Mouse (Mus musculus) spleen, adult 2 months (tissue): ENCODE results near the gene S1pr4. TPM values are rescaled to one million over a fixed set of nuclear protein-coding genes. Genes with fewer than 3 reads are reported as not detected.

Source experiments
- DNase-seq, 2 experiments: peaks; one replicate each; pipeline versions ENCODE4 v3.0.0 to v3.0.0-alpha.2; 2012 to 2021; ENCODE audit warnings: low spot score in 2 of 2, low read depth in 1 of 2
- H3K27ac ChIP-seq: fragments of 200-500 bp; 2 replicates; pipeline ENCODE4 v1.5.1; 2012; ENCODE audit warnings: low read length, inconsistent platforms; ENCODE audit not compliant: insufficient read depth
- H3K27me3 ChIP-seq: fragments of 200-500 bp; 2 replicates; pipeline ENCODE4 v1.6.1; 2012; ENCODE audit warnings: mild to moderate bottlenecking, moderate library complexity, low read length, inconsistent platforms; ENCODE audit not compliant: control insufficient read depth, insufficient read depth
- H3K36me3 ChIP-seq: fragments of 200-500 bp; 2 replicates; pipeline ENCODE4 v1.6.1; 2012; ENCODE audit warnings: mild to moderate bottlenecking, low read length, inconsistent platforms; ENCODE audit not compliant: control insufficient read depth, insufficient read depth
- H3K4me1 ChIP-seq: fragments of 200-500 bp; 2 replicates; pipeline ENCODE4 v1.6.1; 2011; ENCODE audit warnings: inconsistent platforms; ENCODE audit not compliant: control insufficient read depth, insufficient read depth, insufficient read length
- H3K4me3 ChIP-seq: fragments of 200-500 bp; 2 replicates; pipeline ENCODE4 v1.5.1; 2011; ENCODE audit warnings: mild to moderate bottlenecking, inconsistent platforms; ENCODE audit not compliant: insufficient read depth, insufficient read length; ENCODE audit errors: extremely low read depth
- CTCF ChIP-seq: fragments of 200-500 bp; IDR thresholded peaks from 2 replicates; pipeline ENCODE4 v1.5.1; 2011; ENCODE audit warnings: mild to moderate bottlenecking, inconsistent platforms; ENCODE audit not compliant: insufficient read depth, insufficient read length, insufficient replicate concordance; ENCODE audit errors: extremely low read depth
- POLR2A ChIP-seq: fragments of 200-500 bp; IDR thresholded peaks from 2 replicates; pipeline ENCODE4 v1.6.1; 2011; ENCODE audit warnings: low read depth, low read length, inconsistent platforms
- WGBS: fragments of 180-500 bp; shearing (Covaris S2); methylation state at CpG from one replicate; pipeline ENCODE4 v1.1.7; 2018; 5-methylcytosine and 5-hydroxymethylcytosine counted together
- polyA plus RNA-seq: library from polyadenylated mRNA; depleted of rRNA; stranded (reverse); fragments of >200 nt; gene quantifications from 2 replicates; pipeline ENCODE4 v1.2.3, GENCODE M21; 2012

S1pr4 gene
- polyA plus RNA-seq, 1 experiment, result 127 TPM

DNA sequence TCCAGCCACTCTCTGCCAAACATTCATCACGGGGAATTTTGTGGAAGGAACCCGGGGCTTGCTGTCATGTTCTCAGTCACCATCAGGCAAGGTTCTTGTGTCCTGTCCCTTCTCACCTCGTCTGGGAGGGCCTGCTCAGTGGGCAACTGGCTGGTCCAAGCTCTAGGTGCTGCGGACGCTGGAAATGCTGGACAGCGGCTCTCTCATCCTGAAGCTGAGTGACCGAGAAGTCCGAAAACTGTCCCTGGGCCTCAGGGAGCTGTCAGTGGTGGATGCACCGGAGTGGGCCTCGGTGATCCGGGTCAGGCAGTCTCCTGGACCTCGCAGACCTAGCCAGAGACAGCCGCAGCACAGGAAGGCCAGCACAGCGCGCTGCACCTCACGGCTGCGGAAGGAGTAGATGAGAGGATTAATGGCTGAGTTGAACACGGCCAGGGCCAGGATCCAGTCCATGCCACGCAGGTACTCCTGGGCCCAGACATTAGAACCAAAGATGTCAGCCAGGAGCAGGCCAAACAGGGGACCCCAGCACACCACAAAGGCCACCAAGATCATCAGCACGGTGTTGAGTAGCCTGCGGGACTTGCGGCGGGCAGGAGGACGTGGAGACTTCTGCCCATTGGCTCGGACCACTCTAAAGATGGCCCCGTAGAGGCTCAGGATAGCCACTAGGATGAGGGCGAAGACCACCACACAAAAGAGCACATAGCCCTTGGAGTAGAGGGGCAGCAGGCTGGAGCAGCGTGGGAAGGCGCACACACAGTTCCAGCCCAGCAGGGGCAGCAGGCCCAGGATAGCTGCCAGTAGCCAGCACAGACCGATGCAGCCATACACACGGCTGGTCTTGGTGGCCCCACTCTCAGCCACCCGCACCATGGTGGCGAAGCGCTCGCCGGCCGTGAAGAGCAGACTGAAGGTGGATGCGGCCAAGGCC lies 1.3 kb downstream of the S1pr4 start:
- H3K27me3 ChIP-seq, result no peaks in the 10 kb centered on the region
- H3K36me3 ChIP-seq, result no peaks in the 10 kb centered on the region
- DNase-seq, result no peak
- 8% methylated on average over 38 of the region's 38 CpGs for WGBS
- H3K4me1 ChIP-seq, result peaks cover 24% of the 10 kb centered on the region
- H3K27ac ChIP-seq, result peak overlapping the region; percentile 99
- peak; percentile 13; the same call in 1 of the 2 replicates for TF ChIP-seq CTCF
- no peak for TF ChIP-seq POLR2A
- H3K4me3 ChIP-seq, result peak overlapping the region; percentile 85

DNA sequence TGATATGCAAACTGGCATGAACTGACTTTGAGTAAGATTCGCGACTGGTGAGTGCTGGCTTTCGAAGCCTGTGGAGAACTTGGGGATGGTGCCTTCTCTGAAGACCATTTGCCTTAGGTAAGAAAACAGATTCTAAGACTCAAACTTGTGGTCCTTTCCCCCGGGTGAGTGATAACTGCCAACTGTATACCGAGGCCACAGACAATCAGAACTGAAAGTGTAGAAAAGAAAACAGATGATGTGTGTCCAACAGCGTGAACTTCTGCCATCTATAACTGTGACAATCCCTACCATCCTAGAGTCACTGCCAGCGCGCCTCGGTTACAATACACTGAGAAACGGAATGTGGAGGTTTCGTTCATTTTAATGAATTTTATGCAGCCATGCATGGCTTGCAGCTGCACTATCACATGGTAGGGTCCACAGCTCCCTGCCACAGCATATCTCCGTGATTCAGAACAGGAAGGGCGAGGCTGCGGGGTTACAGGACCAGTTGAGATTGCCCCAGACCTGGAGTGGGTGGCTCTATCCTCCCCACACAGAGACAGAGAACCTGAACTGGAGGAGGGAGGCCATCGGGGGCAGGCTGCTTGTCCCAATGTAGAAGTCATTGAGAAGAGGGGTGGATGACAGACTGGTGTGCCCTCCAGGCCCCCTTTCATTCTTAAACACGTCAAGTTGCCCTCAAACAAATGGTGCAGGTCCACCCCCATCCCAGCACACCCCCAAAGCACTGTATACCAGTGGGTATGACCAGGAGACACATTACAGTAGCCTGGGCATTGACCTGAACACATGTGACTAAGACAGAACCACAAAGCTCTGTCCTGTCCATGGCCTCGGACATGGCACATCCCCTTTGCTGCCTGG lies 2.3 kb downstream of the S1pr4 start:
- peak overlapping the region; percentile 85 for H3K4me3 ChIP-seq
- H3K27ac ChIP-seq, result peak overlapping the region; percentile 99
- WGBS, result 6% methylated on average over 17 of the region's 17 CpGs
- no peaks in the 10 kb centered on the region for H3K27me3 ChIP-seq
- H3K4me1 ChIP-seq, result peaks cover 21% of the 10 kb centered on the region
- peak in 1 of 2 experiments; percentile 52 for DNase-seq
- peaks cover 3% of the 10 kb centered on the region; the same call in 1 of the 2 replicates for H3K36me3 ChIP-seq
- TF ChIP-seq POLR2A, result no peak
- TF ChIP-seq CTCF, result no peak

DNA sequence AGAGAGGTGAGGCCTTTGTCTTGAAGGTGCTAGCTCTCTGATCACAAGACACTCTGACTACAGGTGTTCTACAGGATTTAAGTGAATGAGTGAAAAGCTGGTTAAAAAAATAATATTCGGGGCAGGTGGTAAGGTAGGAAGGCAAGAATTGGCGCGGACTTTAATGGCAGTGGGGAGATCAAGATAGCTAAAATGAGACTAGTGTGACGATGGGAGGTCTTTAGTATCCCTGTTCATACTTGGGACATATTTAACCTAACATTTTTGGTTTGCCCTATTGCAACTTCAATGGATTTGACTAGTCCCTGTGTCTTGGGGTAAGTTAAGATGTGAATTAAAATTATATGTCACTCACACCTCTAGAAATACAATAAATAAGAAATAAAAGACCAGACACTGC lies 3.0 kb downstream of the S1pr4 start:
- no peak for DNase-seq
- Histone ChIP-seq H3K4me1 (peaks cover 20% of the 10 kb centered on the region; the same call in 1 of the 2 replicates), H3K27me3 (no peaks in the 10 kb centered on the region), H3K27ac (peak overlapping the region; percentile 99), H3K4me3 (peak overlapping the region; percentile 85), H3K36me3 (peaks cover 7% of the 10 kb centered on the region)
- WGBS, result 3% methylated on average over 4 of the region's 4 CpGs
- TF ChIP-seq POLR2A, result no peak
- TF ChIP-seq CTCF, result no peak

DNA sequence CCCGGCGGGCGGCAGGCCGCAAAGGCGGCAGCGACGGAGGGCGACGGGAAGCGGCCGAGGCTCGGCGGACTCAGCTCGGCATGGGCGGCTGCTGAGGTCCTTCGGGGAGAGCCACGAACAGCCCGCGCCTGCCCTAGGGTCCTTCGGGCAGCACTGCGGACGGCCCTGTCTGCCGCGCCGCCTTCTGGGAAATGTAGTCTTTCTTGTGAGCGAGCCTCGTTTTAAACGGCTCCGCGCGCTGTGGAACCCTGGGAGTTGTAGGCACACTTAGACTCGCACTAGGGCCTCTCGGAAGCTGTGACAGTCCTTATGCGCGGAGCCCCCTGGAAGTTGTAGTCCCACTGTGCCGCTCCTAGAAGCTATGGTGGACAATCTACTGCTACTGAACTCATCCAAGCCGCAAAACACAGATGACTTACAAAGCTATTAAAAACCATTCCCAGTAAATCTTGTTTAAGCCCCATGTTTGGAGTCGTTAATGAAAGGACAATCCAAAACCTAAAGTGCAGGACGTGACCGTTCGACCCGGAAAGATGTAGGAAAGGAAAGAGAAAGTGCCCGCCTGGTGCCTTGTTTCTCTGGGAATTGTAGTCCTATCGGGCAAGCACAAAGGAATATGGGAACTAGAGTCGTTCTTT lies 3.5 kb downstream of the S1pr4 start, which contains the start of gene Ncln:
Gene Ncln (minus strand): TSS at position 129 of the 638 bp plus-strand sequence.
- peak; percentile 96 for DNase-seq
- H3K27ac ChIP-seq, result peak within 1 kb of the TSS; percentile 99
- peaks cover 13% of the 10 kb centered on the region for H3K36me3 ChIP-seq
- H3K4me1 ChIP-seq, result peaks cover 20% of the 10 kb centered on the region; the same call in 1 of the 2 replicates
- TF ChIP-seq POLR2A (no peak), CTCF (no peak)
- H3K27me3 ChIP-seq, result no peaks in the 10 kb centered on the region
- WGBS, result under 1% methylated on average over 45 of the region's 45 CpGs
- H3K4me3 ChIP-seq, result peak within 1 kb of the TSS; percentile 86

DNA sequence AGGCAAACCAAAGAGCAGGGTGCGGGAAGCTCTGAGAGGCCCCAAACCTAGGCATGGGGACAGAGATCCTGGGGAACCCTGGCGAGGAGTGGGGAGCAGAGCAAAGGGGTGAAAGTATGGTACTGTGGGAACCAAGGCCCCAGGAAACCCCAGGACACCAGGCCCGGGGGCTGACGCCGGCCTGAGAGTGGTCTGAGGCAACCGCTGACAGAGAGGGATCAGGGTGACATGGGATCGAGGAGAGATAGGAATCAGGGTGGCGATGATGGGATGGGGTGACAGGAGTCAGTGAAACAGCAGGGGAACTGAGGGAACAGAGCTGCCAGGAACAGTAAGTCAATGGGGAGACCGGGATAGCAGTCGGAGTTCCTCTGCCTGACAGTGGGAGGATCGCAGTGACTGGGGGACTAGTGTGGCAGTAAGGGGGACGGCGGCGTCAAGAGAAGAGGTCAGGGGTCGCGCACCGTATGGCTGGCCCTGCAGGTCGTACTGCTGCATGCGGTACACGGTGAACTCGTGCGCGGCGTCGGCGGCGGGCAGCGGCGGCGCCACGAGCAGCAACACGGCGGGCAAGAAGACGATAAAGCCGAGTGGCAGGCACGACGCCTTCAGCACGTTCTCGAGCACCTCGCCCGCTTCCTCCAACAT lies 4.2 kb downstream of the S1pr4 start:
- Histone ChIP-seq H3K4me1 (peaks cover 20% of the 10 kb centered on the region; the same call in 1 of the 2 replicates), H3K27ac (peak overlapping the region; percentile 53), H3K27me3 (no peaks in the 10 kb centered on the region), H3K4me3 (peak overlapping the region; percentile 86), H3K36me3 (peaks cover 19% of the 10 kb centered on the region)
- DNase-seq, result no peak
- no peak for TF ChIP-seq POLR2A
- TF ChIP-seq CTCF, result no peak
- WGBS, result 3% methylated on average over 39 of the region's 41 CpGs

DNA sequence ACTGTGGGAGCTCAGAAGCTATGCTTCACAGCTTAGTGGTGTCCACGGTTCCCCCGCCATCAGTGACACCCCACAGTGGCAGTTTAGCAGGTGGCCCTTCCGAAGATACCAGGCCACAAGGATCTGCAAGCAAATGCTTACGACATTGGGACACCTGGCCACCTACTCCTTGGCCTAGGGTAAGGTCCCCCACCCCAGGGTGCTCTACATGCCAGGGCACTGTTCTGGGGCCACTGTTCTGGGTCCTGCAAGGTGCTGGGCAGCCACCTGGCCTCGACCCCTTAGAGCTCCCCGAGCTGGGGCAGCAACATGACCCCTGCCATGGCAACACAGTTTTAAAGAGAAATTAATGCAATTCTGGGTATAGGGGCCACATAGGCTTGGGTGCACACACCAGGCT lies 4.8 kb downstream of the S1pr4 start:
- TF ChIP-seq POLR2A (no peak), CTCF (no peak)
- no peak for DNase-seq
- peak overlapping the region; percentile 86; the same call in 1 of the 2 replicates for H3K4me3 ChIP-seq
- H3K27me3 ChIP-seq, result no peaks in the 10 kb centered on the region
- H3K36me3 ChIP-seq, result peaks cover 23% of the 10 kb centered on the region
- 62% methylated on average over 6 of the region's 6 CpGs for WGBS
- H3K27ac ChIP-seq, result no peak overlapping the region
- peaks cover 19% of the 10 kb centered on the region; the same call in 1 of the 2 replicates for H3K4me1 ChIP-seq
